Comparison of ENCODE assay signal across 11 mouse cellular contexts in genomic region chr3:122475735-122476134, GRCm38 (mm10).
A peak's percentile ranks its signal among the peaks of the same experiment; 100 is the strongest.
DNase-seq lines count a peak whose midpoint lies in the region; ATAC-seq and TF ChIP-seq lines count a peak whose summit lies in the region.
"Had no signal": no experiment of that assay in that cellular context is flagged by ENCODE, and none has a peak within 500 bp of the region (broad histone marks: within the 10 kb centered on the region; RNA-seq: fewer than 3 reads in every experiment).

No protein-coding gene starts in this region.

- TF ChIP-seq CTCF in layer of hippocampus, adult 2 months (conservative IDR thresholded peaks at IDR 0.05): no peak
- no peak for TF ChIP-seq CTCF in kidney, adult 2 months (conservative IDR thresholded peaks at IDR 0.05; ENCODE audit: insufficient read depth, insufficient read length, low read depth, low read length)

- no peak for TF ChIP-seq POLR2A in kidney, adult 2 months (IDR thresholded peaks at IDR 0.05; ENCODE audit: low read depth, low read length)

- H3K4me1 ChIP-seq in embryonic facial prominence, embryonic 11.5 days (ENCODE audit: control insufficient read depth, insufficient read depth, low read length): no peaks in the 10 kb centered on the region; the same call in 1 of the 2 replicates
- peaks cover 33% of the 10 kb centered on the region for H3K4me1 ChIP-seq in hindbrain, embryonic 16.5 days (ENCODE audit: control insufficient read depth, insufficient read depth, low read depth, low read length)
- H3K4me1 ChIP-seq in neural tube, embryonic 12.5 days: peaks cover 42% of the 10 kb centered on the region
- H3K4me1 ChIP-seq in kidney, adult 2 months (ENCODE audit: control insufficient read depth, insufficient read depth, low read length): 0 out of 2 replicates have a peak, but pooled peaks cover 3% of the 10 kb centered on the region

- H3K27me3 ChIP-seq in embryonic facial prominence, embryonic 11.5 days (ENCODE audit: control insufficient read depth, insufficient read depth, low read length): no peaks in the 10 kb centered on the region
- H3K27me3 ChIP-seq in hindbrain, embryonic 16.5 days (replicated peaks; ENCODE audit: control insufficient read depth, insufficient read depth, low read length): no peaks in the 10 kb centered on the region
- H3K27me3 ChIP-seq in neural tube, embryonic 12.5 days (replicated peaks): no peaks in the 10 kb centered on the region
- H3K27me3 ChIP-seq in kidney, adult 2 months (replicated peaks; ENCODE audit: control insufficient read depth, insufficient read depth, low read length): no peaks in the 10 kb centered on the region

- H3K9me3 ChIP-seq in embryonic facial prominence, embryonic 11.5 days (replicated peaks; ENCODE audit: control insufficient read depth, low read length): no peaks in the 10 kb centered on the region
- no peaks in the 10 kb centered on the region for H3K9me3 ChIP-seq in hindbrain, embryonic 16.5 days (ENCODE audit: control insufficient read depth, low read length)
- no peaks in the 10 kb centered on the region for H3K9me3 ChIP-seq in neural tube, embryonic 12.5 days

- no peak overlapping the region for H3K4me2 ChIP-seq in embryonic facial prominence, embryonic 11.5 days (ENCODE audit: low read depth, low read length)
- no peak overlapping the region for H3K4me2 ChIP-seq in hindbrain, embryonic 16.5 days (ENCODE audit: low read length)
- no peak overlapping the region for H3K4me2 ChIP-seq in neural tube, embryonic 12.5 days (replicated peaks)
- H3K4me2 ChIP-seq: liver, embryonic 11.5 days had no signal

- peak; percentile 78; the same call in 1 of the 2 replicates for ATAC-seq in embryonic facial prominence, embryonic 11.5 days (replicated peaks; ENCODE audit: insufficient number of reproducible peaks, low FRiP score, low TSS enrichment, low read depth)
- peak; percentile 49 for ATAC-seq in hindbrain, embryonic 16.5 days
- peak; percentile 65 for ATAC-seq in neural tube, embryonic 12.5 days (ENCODE audit: low FRiP score, low read depth)

- DNase-seq in adrenal gland, postnatal 14 days: peak; percentile 31
- DNase-seq in adrenal gland, postnatal 25 days: no peak
- peak; percentile 76 for DNase-seq in embryonic facial prominence, embryonic 11.5 days (ENCODE audit: low spot score)
- no peak for DNase-seq in thymus, postnatal 10 days (ENCODE audit: low spot score in 2 of 2)
- DNase-seq in layer of hippocampus, adult 2 months (ENCODE audit: low spot score in 2 of 2): no peak
- DNase-seq in kidney, adult 2 months: no peak
- DNase-seq: cerebellum, adult 2 months; gastrocnemius, postnatal 14 days had no signal

- no peak overlapping the region for H3K4me3 ChIP-seq in embryonic facial prominence, embryonic 11.5 days (ENCODE audit: low read depth, low read length)
- H3K4me3 ChIP-seq in hindbrain, embryonic 16.5 days (ENCODE audit: low read length): no peak overlapping the region
- H3K4me3 ChIP-seq in neural tube, embryonic 12.5 days: no peak overlapping the region
- no peak overlapping the region for H3K4me3 ChIP-seq in layer of hippocampus, adult 2 months
- no peak overlapping the region for H3K4me3 ChIP-seq in kidney, adult 2 months (ENCODE audit: insufficient read depth, low read depth, low read length)

- no peak overlapping the region for H3K9ac ChIP-seq in embryonic facial prominence, embryonic 11.5 days (replicated peaks; ENCODE audit: low read length)
- no peak overlapping the region for H3K9ac ChIP-seq in hindbrain, embryonic 16.5 days (ENCODE audit: low read depth, low read length)
- H3K9ac ChIP-seq in neural tube, embryonic 12.5 days: no peak overlapping the region

- WGBS in embryonic facial prominence, embryonic 11.5 days: 23% methylated on average over 1 of the region's 1 CpGs
- whole genome bisulfite sequencing in hindbrain, embryonic 16.5 days: 47% methylated on average over 1 of the region's 1 CpGs
- 33% methylated on average over 1 of the region's 1 CpGs for WGBS in neural tube, embryonic 12.5 days
- 73% methylated on average over 1 of the region's 1 CpGs for WGBS in kidney, adult 2 months

- H3K27ac ChIP-seq in embryonic facial prominence, embryonic 11.5 days (replicated peaks; ENCODE audit: low read depth, low read length): no peak overlapping the region
- H3K27ac ChIP-seq in hindbrain, embryonic 16.5 days (ENCODE audit: low read depth, low read length): peak overlapping the region; percentile 40
- H3K27ac ChIP-seq in neural tube, embryonic 12.5 days: no peak overlapping the region
- H3K27ac ChIP-seq in layer of hippocampus, adult 2 months: no peak overlapping the region
- H3K27ac ChIP-seq in kidney, adult 2 months (ENCODE audit: insufficient read depth, low read depth, low read length): no peak overlapping the region

- H3K36me3 ChIP-seq in embryonic facial prominence, embryonic 11.5 days (replicated peaks; ENCODE audit: control insufficient read depth, insufficient read depth, low read depth, low read length): no peaks in the 10 kb centered on the region
- H3K36me3 ChIP-seq in hindbrain, embryonic 16.5 days (ENCODE audit: control insufficient read depth, insufficient read depth, low read length): no peaks in the 10 kb centered on the region
- H3K36me3 ChIP-seq in neural tube, embryonic 12.5 days: no peaks in the 10 kb centered on the region
- H3K36me3 ChIP-seq in kidney, adult 2 months (ENCODE audit: control insufficient read depth, insufficient read depth, low read length): no peaks in the 10 kb centered on the region

Comparison
In these comparisons a context has a peak if more than half of its experiments do, and no peak if none do; other contexts are left out.
1. DNase-seq: peak in adrenal gland, postnatal 14 days (single experiment) and embryonic facial prominence, embryonic 11.5 days (single experiment); none in adrenal gland, postnatal 25 days (single experiment), thymus, postnatal 10 days (0 of 2), layer of hippocampus, adult 2 months (0 of 2) and kidney, adult 2 months (single experiment).
2. Peak in every context shown above with its lines, with median percentiles within 50 percentile points of each other: ATAC-seq.